Mouse (Mus musculus): ENCODE measurements around the gene Lcp2. TPM values are rescaled to one million over a fixed set of nuclear protein-coding genes. Genes with fewer than 3 reads are reported as not detected.

The Lcp2 gene
- polyA plus RNA-seq, 1 experiment from 2014 or later: 9.5 TPM

GRCm38 (mm10) chr11:34034794-34035193 lies 11.9 kb upstream of the Lcp2 start:
- WGBS (ENCODE audit: insufficient replicate concordance): 47% methylated on average over 2 of the region's 2 CpGs
- Histone ChIP-seq H3K9ac (ENCODE audit: low read depth, low read length) (no peak overlapping the region), H3K27me3 (ENCODE audit: control insufficient read depth, insufficient read depth, low read depth, low read length) (no peaks in the 10 kb centered on the region), H3K9me3 (replicated peaks; ENCODE audit: control insufficient read depth, low read length) (no peaks in the 10 kb centered on the region), H3K4me3 (ENCODE audit: low read depth, low read length) (no peak overlapping the region), H3K36me3 (ENCODE audit: control insufficient read depth, insufficient read depth) (no peaks in the 10 kb centered on the region), H3K27ac (ENCODE audit: low read length) (no peak overlapping the region), H3K4me2 (ENCODE audit: low read depth, low read length) (no peak overlapping the region), H3K4me1 (ENCODE audit: control insufficient read depth, low read depth, low read length) (no peaks in the 10 kb centered on the region)
- ATAC-seq (ENCODE audit: low read depth): no peak

GRCm38 (mm10) chr11:34035909-34036658 lies 10.6 kb upstream of the Lcp2 start:
- Histone ChIP-seq H3K4me1 (ENCODE audit: control insufficient read depth, low read depth, low read length) (no peaks in the 10 kb centered on the region), H3K36me3 (ENCODE audit: control insufficient read depth, insufficient read depth) (no peaks in the 10 kb centered on the region), H3K9ac (ENCODE audit: low read depth, low read length) (no peak overlapping the region), H3K4me2 (ENCODE audit: low read depth, low read length) (no peak overlapping the region), H3K4me3 (ENCODE audit: low read depth, low read length) (no peak overlapping the region), H3K27me3 (ENCODE audit: control insufficient read depth, insufficient read depth, low read depth, low read length) (no peaks in the 10 kb centered on the region), H3K27ac (ENCODE audit: low read length) (no peak overlapping the region), H3K9me3 (replicated peaks; ENCODE audit: control insufficient read depth, low read length) (no peaks in the 10 kb centered on the region)
- 64% methylated on average over 5 of the region's 5 CpGs for whole genome bisulfite sequencing (ENCODE audit: insufficient replicate concordance)
- no peak for ATAC-seq (ENCODE audit: low read depth)

GRCm38 (mm10) chr11:34040061-34040460 lies 6.7 kb upstream of the Lcp2 start:
- Histone ChIP-seq H3K9me3 (replicated peaks; ENCODE audit: control insufficient read depth, low read length) (no peaks in the 10 kb centered on the region), H3K9ac (ENCODE audit: low read depth, low read length) (no peak overlapping the region), H3K4me3 (ENCODE audit: low read depth, low read length) (no peak overlapping the region), H3K4me1 (ENCODE audit: control insufficient read depth, low read depth, low read length) (no peaks in the 10 kb centered on the region), H3K36me3 (ENCODE audit: control insufficient read depth, insufficient read depth) (no peaks in the 10 kb centered on the region), H3K4me2 (ENCODE audit: low read depth, low read length) (no peak overlapping the region), H3K27ac (ENCODE audit: low read length) (no peak overlapping the region), H3K27me3 (ENCODE audit: control insufficient read depth, insufficient read depth, low read depth, low read length) (no peaks in the 10 kb centered on the region)
- no peak for ATAC-seq (ENCODE audit: low read depth)
- 67% methylated on average over 5 of the region's 5 CpGs for WGBS (ENCODE audit: insufficient replicate concordance)

- 46% methylated on average over 1 of the region's 1 CpGs for WGBS (ENCODE audit: insufficient replicate concordance)
- H3K36me3 ChIP-seq (ENCODE audit: control insufficient read depth, insufficient read depth): no peaks in the 10 kb centered on the region
- H3K27me3 ChIP-seq (ENCODE audit: control insufficient read depth, insufficient read depth, low read depth, low read length): no peaks in the 10 kb centered on the region
- H3K9ac ChIP-seq (ENCODE audit: low read depth, low read length): no peak overlapping the region
- no peak overlapping the region for H3K4me2 ChIP-seq (ENCODE audit: low read depth, low read length)
- no peak for ATAC-seq (ENCODE audit: low read depth)
- H3K4me1 ChIP-seq (ENCODE audit: control insufficient read depth, low read depth, low read length): no peaks in the 10 kb centered on the region
- no peaks in the 10 kb centered on the region for H3K9me3 ChIP-seq (replicated peaks; ENCODE audit: control insufficient read depth, low read length)
- no peak overlapping the region for H3K4me3 ChIP-seq (ENCODE audit: low read depth, low read length)
- no peak overlapping the region for H3K27ac ChIP-seq (ENCODE audit: low read length)
Measured at GRCm38 (mm10) chr11:34042808-34043207, 3.9 kb upstream of the Lcp2 start.

- Histone ChIP-seq H3K4me1 (ENCODE audit: control insufficient read depth, low read depth, low read length) (no peaks in the 10 kb centered on the region), H3K4me2 (ENCODE audit: low read depth, low read length) (no peak overlapping the region), H3K27ac (ENCODE audit: low read length) (no peak overlapping the region), H3K36me3 (ENCODE audit: control insufficient read depth, insufficient read depth) (no peaks in the 10 kb centered on the region), H3K9ac (ENCODE audit: low read depth, low read length) (no peak overlapping the region), H3K9me3 (replicated peaks; ENCODE audit: control insufficient read depth, low read length) (no peaks in the 10 kb centered on the region), H3K4me3 (ENCODE audit: low read depth, low read length) (peak overlapping the region; percentile 41), H3K27me3 (ENCODE audit: control insufficient read depth, insufficient read depth, low read depth, low read length) (no peaks in the 10 kb centered on the region)
- ATAC-seq (ENCODE audit: low read depth): no peak
- 45% methylated on average over 5 of the region's 5 CpGs for WGBS (ENCODE audit: insufficient replicate concordance)
Measured at GRCm38 (mm10) chr11:34047542-34047937, 820 bp downstream of the Lcp2 start.

GRCm38 (mm10) chr11:34048375-34049124 lies 1.8 kb downstream of the Lcp2 start:
- no peaks in the 10 kb centered on the region for H3K9me3 ChIP-seq (replicated peaks; ENCODE audit: control insufficient read depth, low read length)
- H3K27me3 ChIP-seq (ENCODE audit: control insufficient read depth, insufficient read depth, low read depth, low read length): no peaks in the 10 kb centered on the region
- no peak overlapping the region for H3K27ac ChIP-seq (ENCODE audit: low read length)
- H3K4me3 ChIP-seq (ENCODE audit: low read depth, low read length): peak overlapping the region; percentile 41
- H3K4me1 ChIP-seq (ENCODE audit: control insufficient read depth, low read depth, low read length): no peaks in the 10 kb centered on the region; the same call in 1 of the 2 replicates
- no peak overlapping the region for H3K9ac ChIP-seq (ENCODE audit: low read depth, low read length)
- 66% methylated on average over 8 of the region's 8 CpGs for WGBS (ENCODE audit: insufficient replicate concordance)
- ATAC-seq (ENCODE audit: low read depth): no peak
- H3K4me2 ChIP-seq (ENCODE audit: low read depth, low read length): peak overlapping the region; percentile 36
- H3K36me3 ChIP-seq (ENCODE audit: control insufficient read depth, insufficient read depth): no peaks in the 10 kb centered on the region

DNA sequence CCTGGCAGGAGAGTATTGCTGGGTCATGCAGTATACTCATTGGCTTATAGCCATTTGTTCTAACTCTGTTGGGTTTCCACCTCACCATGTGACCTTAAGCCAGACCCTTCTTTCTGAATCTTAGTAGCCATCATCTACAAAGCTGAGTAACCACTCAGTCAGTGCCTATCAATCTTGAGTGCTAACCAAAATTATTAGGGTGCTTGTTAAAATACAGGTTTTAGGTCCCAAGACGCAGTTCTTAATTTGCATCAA lies 2.3 kb downstream of the Lcp2 start:
- Histone ChIP-seq H3K36me3 (ENCODE audit: control insufficient read depth, insufficient read depth) (no peaks in the 10 kb centered on the region), H3K9ac (ENCODE audit: low read depth, low read length) (no peak overlapping the region), H3K9me3 (replicated peaks; ENCODE audit: control insufficient read depth, low read length) (no peaks in the 10 kb centered on the region), H3K4me2 (ENCODE audit: low read depth, low read length) (peak overlapping the region; percentile 36), H3K4me3 (ENCODE audit: low read depth, low read length) (peak overlapping the region; percentile 33), H3K27me3 (ENCODE audit: control insufficient read depth, insufficient read depth, low read depth, low read length) (no peaks in the 10 kb centered on the region), H3K4me1 (ENCODE audit: control insufficient read depth, low read depth, low read length) (no peaks in the 10 kb centered on the region; the same call in 1 of the 2 replicates), H3K27ac (ENCODE audit: low read length) (no peak overlapping the region)
- ATAC-seq (ENCODE audit: low read depth): no peak
- WGBS (ENCODE audit: insufficient replicate concordance): 61% methylated on average over 1 of the region's 1 CpGs

GRCm38 (mm10) chr11:34050063-34050462 lies 3.3 kb downstream of the Lcp2 start:
- no peak overlapping the region for H3K27ac ChIP-seq (ENCODE audit: low read length)
- no peak overlapping the region for H3K4me3 ChIP-seq (ENCODE audit: low read depth, low read length)
- H3K36me3 ChIP-seq (ENCODE audit: control insufficient read depth, insufficient read depth): no peaks in the 10 kb centered on the region
- no peaks in the 10 kb centered on the region for H3K9me3 ChIP-seq (replicated peaks; ENCODE audit: control insufficient read depth, low read length)
- H3K9ac ChIP-seq (ENCODE audit: low read depth, low read length): no peak overlapping the region
- H3K4me2 ChIP-seq (ENCODE audit: low read depth, low read length): no peak overlapping the region
- ATAC-seq (ENCODE audit: low read depth): no peak
- 52% methylated on average over 1 of the region's 1 CpGs for WGBS (ENCODE audit: insufficient replicate concordance)
- H3K4me1 ChIP-seq (ENCODE audit: control insufficient read depth, low read depth, low read length): no peaks in the 10 kb centered on the region; the same call in 1 of the 2 replicates
- no peaks in the 10 kb centered on the region for H3K27me3 ChIP-seq (ENCODE audit: control insufficient read depth, insufficient read depth, low read depth, low read length)

DNA sequence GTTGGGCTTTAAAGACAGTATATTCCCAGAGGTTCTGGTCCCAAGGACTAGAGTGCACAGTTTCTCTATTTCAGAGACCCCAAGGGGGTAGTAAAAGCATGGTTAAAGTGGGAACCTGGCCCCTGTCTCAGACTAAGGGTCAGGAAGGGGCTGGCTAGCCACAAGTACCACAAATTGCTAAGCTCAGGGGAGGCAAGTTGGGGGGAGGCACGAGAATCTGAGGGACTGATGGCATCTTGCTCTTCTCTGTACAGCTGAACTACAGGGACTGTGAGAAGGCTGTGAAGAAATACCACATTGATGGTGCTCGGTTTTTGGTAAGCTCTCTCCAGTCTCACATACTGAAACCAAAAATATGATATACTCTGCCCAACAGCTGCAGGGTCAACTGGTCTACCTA lies 3.9 kb downstream of the Lcp2 start:
- Histone ChIP-seq H3K4me2 (ENCODE audit: low read depth, low read length) (no peak overlapping the region), H3K4me3 (ENCODE audit: low read depth, low read length) (no peak overlapping the region), H3K27ac (ENCODE audit: low read length) (no peak overlapping the region), H3K36me3 (ENCODE audit: control insufficient read depth, insufficient read depth) (no peaks in the 10 kb centered on the region), H3K9me3 (replicated peaks; ENCODE audit: control insufficient read depth, low read length) (no peaks in the 10 kb centered on the region), H3K4me1 (ENCODE audit: control insufficient read depth, low read depth, low read length) (no peaks in the 10 kb centered on the region; the same call in 1 of the 2 replicates), H3K9ac (ENCODE audit: low read depth, low read length) (no peak overlapping the region), H3K27me3 (ENCODE audit: control insufficient read depth, insufficient read depth, low read depth, low read length) (no peaks in the 10 kb centered on the region)
- ATAC-seq (ENCODE audit: low read depth): no peak
- 7% methylated on average over 2 of the region's 2 CpGs for WGBS (ENCODE audit: insufficient replicate concordance)
